In the genomic region with DNA sequence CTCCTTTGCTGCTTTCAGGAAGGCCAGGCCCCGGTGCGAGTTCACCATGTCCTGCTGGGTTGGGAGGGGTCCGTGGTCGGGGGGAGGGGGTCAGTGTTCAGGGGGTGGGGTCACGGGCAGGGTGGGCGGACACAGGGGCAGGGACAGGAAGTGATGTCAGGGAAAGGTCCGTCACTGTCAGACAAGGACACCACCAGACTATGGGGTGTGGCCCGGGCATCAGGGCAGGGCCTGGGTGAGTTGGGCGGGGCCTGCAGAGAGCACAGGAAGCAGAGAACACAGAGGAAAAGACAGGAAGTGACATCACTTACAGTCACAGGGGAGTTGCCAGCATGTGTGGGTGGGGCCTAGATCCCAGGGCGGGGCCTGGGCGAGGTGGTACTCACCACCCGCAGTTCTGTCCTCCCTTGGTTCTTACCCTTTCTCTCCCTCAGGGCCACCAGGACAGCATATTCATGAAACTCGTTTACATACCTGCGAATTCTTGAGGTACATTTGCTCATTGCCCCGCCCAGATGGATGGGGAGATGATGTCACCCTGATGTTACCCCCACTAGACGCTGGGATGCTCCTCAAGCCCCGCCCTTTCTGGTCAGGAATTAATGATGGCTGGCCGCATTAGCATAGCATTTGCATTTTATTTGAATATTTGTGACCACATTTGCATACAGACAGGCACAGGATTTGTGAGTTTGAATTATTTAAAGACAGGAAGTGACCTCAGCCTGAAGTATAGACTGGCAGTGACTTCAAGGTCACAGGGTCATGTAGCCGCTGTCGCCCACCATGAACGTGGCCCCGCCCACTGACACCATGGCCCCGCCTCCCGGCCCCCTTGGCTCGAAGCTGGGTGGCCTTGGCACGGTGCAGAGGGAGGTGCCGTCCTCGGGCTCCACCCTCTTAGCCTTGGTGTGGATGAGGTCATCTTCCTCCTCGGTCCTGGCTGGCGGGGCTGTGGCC, we compare ENCODE assay signal across 8 mouse cellular contexts. TPM values are rescaled to one million over a fixed set of nuclear protein-coding genes. Genes with fewer than 3 reads are reported as not detected.
DNase-seq lines count a peak whose midpoint lies in the region; ATAC-seq and TF ChIP-seq lines count a peak whose summit lies in the region.

No protein-coding gene starts in this region.

- DNase-seq in kidney, postnatal 4 days, result peak; percentile 17 to 20
- no peak for DNase-seq in kidney, adult 9 months
- peak; percentile 25 for DNase-seq in 3T3-L1 (ENCODE audit: low read depth, low spot score)
- DNase-seq in cerebellum, postnatal 14 days, result peak; percentile 24 to 46
- DNase-seq in hindbrain, embryonic 11.5 days (ENCODE audit: low spot score), result no peak

- peaks cover 37% of the 10 kb centered on the region for H3K9me3 ChIP-seq in E14TG2a.4 (ENCODE audit: low read length)
- peaks cover 11% of the 10 kb centered on the region for H3K9me3 ChIP-seq in hindbrain, embryonic 11.5 days (ENCODE audit: control insufficient read depth, low read length)
- peaks cover 71% of the 10 kb centered on the region for H3K9me3 ChIP-seq in hindbrain, embryonic 12.5 days (replicated peaks)
- H3K9me3 ChIP-seq in heart, embryonic 11.5 days (replicated peaks; ENCODE audit: control insufficient read depth, low read length), result peaks cover 41% of the 10 kb centered on the region

- TF ChIP-seq CTCF in E14TG2a.4 (conservative IDR thresholded peaks at IDR 0.05; ENCODE audit: low read length), result no peak

- 85% methylated on average over 30 of the region's 30 CpGs for WGBS in hindbrain, embryonic 11.5 days
- 87% methylated on average over 29 of the region's 30 CpGs for WGBS in hindbrain, embryonic 12.5 days
- 81% methylated on average over 30 of the region's 30 CpGs for WGBS in heart, embryonic 11.5 days (ENCODE audit: insufficient replicate concordance)

- no peak overlapping the region for H3K27ac ChIP-seq in hindbrain, embryonic 11.5 days (ENCODE audit: low read depth, low read length)
- H3K27ac ChIP-seq in hindbrain, embryonic 12.5 days, result no peak overlapping the region
- no peak overlapping the region for H3K27ac ChIP-seq in heart, embryonic 11.5 days (ENCODE audit: low read depth, low read length)

- 0 out of 2 replicates have a peak, but pooled peaks cover 2% of the 10 kb centered on the region for H3K4me1 ChIP-seq in E14TG2a.4 (replicated peaks; ENCODE audit: low read depth, low read length)
- no peaks in the 10 kb centered on the region for H3K4me1 ChIP-seq in hindbrain, embryonic 11.5 days (replicated peaks; ENCODE audit: control insufficient read depth, insufficient read depth, low read length)
- no peaks in the 10 kb centered on the region for H3K4me1 ChIP-seq in hindbrain, embryonic 12.5 days
- no peaks in the 10 kb centered on the region for H3K4me1 ChIP-seq in heart, embryonic 11.5 days (ENCODE audit: control insufficient read depth, insufficient read depth, low read length)

- H3K4me2 ChIP-seq in hindbrain, embryonic 11.5 days (replicated peaks; ENCODE audit: low read depth, low read length), result no peak overlapping the region
- no peak overlapping the region for H3K4me2 ChIP-seq in hindbrain, embryonic 12.5 days (replicated peaks)
- H3K4me2 ChIP-seq in heart, embryonic 11.5 days, result no peak overlapping the region

- no peak overlapping the region for H3K9ac ChIP-seq in hindbrain, embryonic 11.5 days (ENCODE audit: low read depth, low read length)
- H3K9ac ChIP-seq in hindbrain, embryonic 12.5 days, result no peak overlapping the region
- H3K9ac ChIP-seq in heart, embryonic 11.5 days (ENCODE audit: low read depth, low read length), result no peak overlapping the region

- H3K4me3 ChIP-seq in E14TG2a.4 (replicated peaks; ENCODE audit: low read length), result 0 out of 2 replicates have a peak overlapping the region, but pooled peaks have one; percentile 10
- no peak overlapping the region for H3K4me3 ChIP-seq in hindbrain, embryonic 11.5 days (ENCODE audit: low read depth, low read length)
- H3K4me3 ChIP-seq in hindbrain, embryonic 12.5 days, result no peak overlapping the region
- no peak overlapping the region for H3K4me3 ChIP-seq in heart, embryonic 11.5 days (ENCODE audit: low read depth, low read length)

- no peaks in the 10 kb centered on the region for H3K27me3 ChIP-seq in E14TG2a.4 (ENCODE audit: insufficient read depth, low read length)
- no peaks in the 10 kb centered on the region for H3K27me3 ChIP-seq in hindbrain, embryonic 11.5 days (ENCODE audit: control insufficient read depth, insufficient read depth, low read length)
- no peaks in the 10 kb centered on the region for H3K27me3 ChIP-seq in hindbrain, embryonic 12.5 days
- no peaks in the 10 kb centered on the region for H3K27me3 ChIP-seq in heart, embryonic 11.5 days (ENCODE audit: control insufficient read depth, insufficient read depth, low read length)

- ATAC-seq in hindbrain, embryonic 11.5 days (ENCODE audit: low FRiP score), result no peak
- no peak for ATAC-seq in hindbrain, embryonic 12.5 days (ENCODE audit: low FRiP score)
- ATAC-seq in heart, embryonic 11.5 days (replicated peaks; ENCODE audit: insufficient number of reproducible peaks, low FRiP score, low TSS enrichment), result no peak

- H3K36me3 ChIP-seq in E14TG2a.4 (ENCODE audit: insufficient read depth, low read length), result peaks cover 5% of the 10 kb centered on the region
- H3K36me3 ChIP-seq in hindbrain, embryonic 11.5 days (ENCODE audit: control insufficient read depth, insufficient read depth, low read length), result peaks cover 4% of the 10 kb centered on the region; the same call in 1 of the 2 replicates
- H3K36me3 ChIP-seq in hindbrain, embryonic 12.5 days, result peaks cover 41% of the 10 kb centered on the region
- peaks cover 13% of the 10 kb centered on the region for H3K36me3 ChIP-seq in heart, embryonic 11.5 days (ENCODE audit: control insufficient read depth, insufficient read depth, low read length)

RNA-seq across cellular contexts. Expression of a gene that starts 4.4 kb away (rescaled TPM):
- polyA plus RNA-seq in hindbrain, embryonic 11.5 days (2014; fragmentation: Nextera tagmentation; extraction: Ambion mirVana), result 4.4 and 4.8 TPM in 2 replicates
- 8.8 and 9.0 TPM in 2 replicates for polyA plus RNA-seq in hindbrain, embryonic 12.5 days (2016; fragmentation: Nextera tagmentation; extraction: Ambion mirVana)
- polyA plus RNA-seq in heart, embryonic 11.5 days (2014; fragmentation: Nextera tagmentation; extraction: Ambion mirVana), result 5.4 and 5.8 TPM in 2 replicates

Comparison
In these comparisons a context has a peak if more than half of its experiments do, and no peak if none do; other contexts are left out.
1. DNase-seq: peak in kidney, postnatal 4 days (2 of 2), 3T3-L1 (single experiment) and cerebellum, postnatal 14 days (2 of 2); none in kidney, adult 9 months (single experiment) and hindbrain, embryonic 11.5 days (single experiment).